Comparison of ENCODE assay signal across 19 mouse cellular contexts in the genomic region with DNA sequence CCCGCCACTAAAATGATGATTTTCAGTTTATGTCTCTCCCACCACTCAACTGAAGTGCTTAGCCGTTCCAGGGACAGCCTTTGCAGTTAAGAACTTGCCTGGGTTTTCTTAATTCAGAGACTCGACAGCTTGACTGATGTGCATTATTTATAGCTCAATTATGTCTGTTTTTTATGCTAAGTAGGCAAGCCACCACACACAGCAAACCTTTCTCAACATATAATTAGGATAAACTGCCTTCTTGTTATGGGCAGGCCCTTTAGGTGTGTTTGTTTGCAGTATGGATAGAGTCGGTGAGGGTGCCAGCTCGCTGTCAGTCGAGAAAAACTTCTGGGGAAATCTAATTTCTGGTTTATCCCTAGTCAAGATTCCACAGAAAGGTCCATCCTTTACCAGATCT.
DNase-seq lines count a peak whose midpoint lies in the region; ATAC-seq and TF ChIP-seq lines count a peak whose summit lies in the region.
"Had no signal": no experiment of that assay in that cellular context is flagged by ENCODE, and none has a peak within 500 bp of the region (broad histone marks: within the 10 kb centered on the region; RNA-seq: fewer than 3 reads in every experiment).

No protein-coding gene starts in this region.

- no peak for ATAC-seq in embryonic facial prominence, embryonic 13.5 days (ENCODE audit: insufficient number of reproducible peaks, insufficient read depth, low FRiP score, low TSS enrichment, low read depth)
- ATAC-seq in hindbrain, embryonic 16.5 days: no peak
- ATAC-seq in forebrain, embryonic 16.5 days: peak; percentile 76
- ATAC-seq: CD4-positive, CD25-positive, alpha-beta regulatory T cell, adult 4 months; inflammation-experienced regulatory T-cells, adult 6 months had no signal

- 0 out of 2 replicates have a peak overlapping the region, but pooled peaks have one; percentile 4 for H3K9ac ChIP-seq in embryonic facial prominence, embryonic 13.5 days
- no peak overlapping the region for H3K9ac ChIP-seq in hindbrain, embryonic 16.5 days (ENCODE audit: low read depth, low read length)
- H3K9ac ChIP-seq in forebrain, embryonic 16.5 days (replicated peaks; ENCODE audit: low read depth, low read length): 0 out of 2 replicates have a peak overlapping the region, but pooled peaks have one; percentile 10
- H3K9ac ChIP-seq: heart, embryonic 12.5 days; hindbrain, embryonic 15.5 days had no signal

- DNase-seq in embryonic facial prominence, embryonic 10.5 days (ENCODE audit: low spot score): no peak
- DNase-seq in hindbrain, embryonic 10.5 days (ENCODE audit: low spot score): no peak
- peak; percentile 83 for DNase-seq in brain, embryonic 14.5 days (ENCODE audit: low read depth)
- DNase-seq in kidney, postnatal 25 days: no peak
- no peak for DNase-seq in neural tube, embryonic 10.5 days (ENCODE audit: extremely low spot score, low spot score)
- DNase-seq: adrenal gland, adult 8-10 months; B cell, adult 2 months; cerebellum, adult 11-12 months; gastrocnemius, postnatal 10 days; heart, adult 2 months; kidney, adult 11 months had no signal

- 61% methylated on average over 6 of the region's 6 CpGs for WGBS in embryonic facial prominence, embryonic 13.5 days
- WGBS in embryonic facial prominence, embryonic 10.5 days: 70% methylated on average over 6 of the region's 6 CpGs
- 57% methylated on average over 6 of the region's 6 CpGs for WGBS in hindbrain, embryonic 10.5 days
- 35% methylated on average over 6 of the region's 6 CpGs for WGBS in hindbrain, embryonic 16.5 days
- WGBS in forebrain, embryonic 16.5 days: 15% methylated on average over 6 of the region's 6 CpGs

- no peaks in the 10 kb centered on the region for H3K36me3 ChIP-seq in embryonic facial prominence, embryonic 13.5 days
- H3K36me3 ChIP-seq in embryonic facial prominence, embryonic 10.5 days (replicated peaks): no peaks in the 10 kb centered on the region; the same call in 1 of the 2 replicates
- H3K36me3 ChIP-seq in hindbrain, embryonic 10.5 days: no peaks in the 10 kb centered on the region
- H3K36me3 ChIP-seq in hindbrain, embryonic 16.5 days (ENCODE audit: control insufficient read depth, insufficient read depth, low read length): no peaks in the 10 kb centered on the region
- no peaks in the 10 kb centered on the region for H3K36me3 ChIP-seq in forebrain, embryonic 16.5 days (ENCODE audit: control insufficient read depth, insufficient read depth)
- H3K36me3 ChIP-seq: G1E; hindbrain, embryonic 15.5 days had no signal

- TF ChIP-seq CTCF in brain, embryonic 14.5 days (IDR thresholded peaks at IDR 0.05; ENCODE audit: borderline replicate concordance, extremely low read depth, insufficient read depth, insufficient read length): no peak

- H3K27ac ChIP-seq in embryonic facial prominence, embryonic 13.5 days: peak overlapping the region; percentile 60; the same call in 1 of the 2 replicates
- no peak overlapping the region for H3K27ac ChIP-seq in embryonic facial prominence, embryonic 10.5 days (replicated peaks)
- H3K27ac ChIP-seq in hindbrain, embryonic 10.5 days: 0 out of 2 replicates have a peak overlapping the region, but pooled peaks have one; percentile 53
- no peak overlapping the region for H3K27ac ChIP-seq in hindbrain, embryonic 16.5 days (ENCODE audit: low read depth, low read length)
- H3K27ac ChIP-seq in forebrain, embryonic 16.5 days (ENCODE audit: low read length): peak overlapping the region; percentile 75
- H3K27ac ChIP-seq: heart, adult 2 months; hindbrain, embryonic 15.5 days had no signal

- TF ChIP-seq POLR2A in brain, embryonic 14.5 days (IDR thresholded peaks at IDR 0.05; ENCODE audit: borderline replicate concordance, extremely low read depth, insufficient read depth, insufficient read length, poor library complexity, severe bottlenecking): no peak

- peaks cover 23% of the 10 kb centered on the region for H3K4me1 ChIP-seq in embryonic facial prominence, embryonic 13.5 days
- peaks cover 39% of the 10 kb centered on the region for H3K4me1 ChIP-seq in embryonic facial prominence, embryonic 10.5 days
- peaks cover 35% of the 10 kb centered on the region for H3K4me1 ChIP-seq in hindbrain, embryonic 10.5 days (replicated peaks)
- H3K4me1 ChIP-seq in hindbrain, embryonic 16.5 days (ENCODE audit: control insufficient read depth, insufficient read depth, low read depth, low read length): peaks cover 3% of the 10 kb centered on the region
- H3K4me1 ChIP-seq in forebrain, embryonic 16.5 days (replicated peaks; ENCODE audit: control insufficient read depth, insufficient read depth, low read length): peaks cover 28% of the 10 kb centered on the region
- H3K4me1 ChIP-seq: heart, embryonic 12.5 days had no signal

- no peaks in the 10 kb centered on the region for H3K27me3 ChIP-seq in embryonic facial prominence, embryonic 13.5 days
- H3K27me3 ChIP-seq in embryonic facial prominence, embryonic 10.5 days (replicated peaks; ENCODE audit: low read depth, poor library complexity, severe bottlenecking): no peaks in the 10 kb centered on the region
- H3K27me3 ChIP-seq in hindbrain, embryonic 10.5 days (ENCODE audit: insufficient read depth, poor library complexity, severe bottlenecking): no peaks in the 10 kb centered on the region
- no peaks in the 10 kb centered on the region for H3K27me3 ChIP-seq in hindbrain, embryonic 16.5 days (replicated peaks; ENCODE audit: control insufficient read depth, insufficient read depth, low read length)
- H3K27me3 ChIP-seq in forebrain, embryonic 16.5 days (replicated peaks; ENCODE audit: control insufficient read depth, insufficient read depth, low read length): no peaks in the 10 kb centered on the region
- H3K27me3 ChIP-seq: heart, embryonic 12.5 days; hindbrain, embryonic 15.5 days had no signal

- H3K4me2 ChIP-seq in embryonic facial prominence, embryonic 13.5 days: no peak overlapping the region
- H3K4me2 ChIP-seq in hindbrain, embryonic 16.5 days (ENCODE audit: low read length): no peak overlapping the region
- no peak overlapping the region for H3K4me2 ChIP-seq in forebrain, embryonic 16.5 days (ENCODE audit: low read length)
- H3K4me2 ChIP-seq: heart, embryonic 12.5 days; hindbrain, embryonic 15.5 days had no signal

- no peak overlapping the region for H3K4me3 ChIP-seq in embryonic facial prominence, embryonic 13.5 days
- no peak overlapping the region for H3K4me3 ChIP-seq in embryonic facial prominence, embryonic 10.5 days
- H3K4me3 ChIP-seq in hindbrain, embryonic 10.5 days: no peak overlapping the region
- no peak overlapping the region for H3K4me3 ChIP-seq in hindbrain, embryonic 16.5 days (ENCODE audit: low read length)
- H3K4me3 ChIP-seq in forebrain, embryonic 16.5 days (replicated peaks; ENCODE audit: low read length): no peak overlapping the region
- H3K4me3 ChIP-seq: heart, adult 2 months; heart, embryonic 12.5 days; hindbrain, embryonic 15.5 days had no signal

- no peaks in the 10 kb centered on the region for H3K9me3 ChIP-seq in embryonic facial prominence, embryonic 13.5 days
- no peaks in the 10 kb centered on the region for H3K9me3 ChIP-seq in embryonic facial prominence, embryonic 10.5 days
- no peaks in the 10 kb centered on the region for H3K9me3 ChIP-seq in hindbrain, embryonic 10.5 days
- no peaks in the 10 kb centered on the region for H3K9me3 ChIP-seq in hindbrain, embryonic 16.5 days (ENCODE audit: control insufficient read depth, low read length)
- H3K9me3 ChIP-seq in forebrain, embryonic 16.5 days (ENCODE audit: control insufficient read depth, low read length): no peaks in the 10 kb centered on the region
- H3K9me3 ChIP-seq: heart, embryonic 12.5 days; hindbrain, embryonic 15.5 days had no signal

Comparison
In these comparisons a context has a peak if more than half of its experiments do, and no peak if none do; other contexts are left out.
1. H3K27ac ChIP-seq: peak in embryonic facial prominence, embryonic 13.5 days (single experiment), hindbrain, embryonic 10.5 days (single experiment) and forebrain, embryonic 16.5 days (single experiment); none in embryonic facial prominence, embryonic 10.5 days (single experiment) and hindbrain, embryonic 16.5 days (single experiment).